Mouse (Mus musculus) sigmoid colon, adult 10 weeks (tissue): ENCODE measurements around the gene Olfr718-ps1. TPM values are rescaled to one million over a fixed set of nuclear protein-coding genes. Genes with fewer than 3 reads are reported as not detected.

Experiments
- polyA plus RNA-seq: library from polyadenylated mRNA; stranded (reverse); fragments of 350-450 nt; fragmentation: Illumina TruSeq; extraction: RNeasy Lipid Tissue Mini Kit (QIAGEN cat#74804); gene quantifications from one replicate; pipeline ENCODE4 v1.2.3, GENCODE M21; 2014; ENCODE audit warnings: low read depth, low replicate concordance

Gene Olfr718-ps1
- polyA plus RNA-seq, result not detected

DNA sequence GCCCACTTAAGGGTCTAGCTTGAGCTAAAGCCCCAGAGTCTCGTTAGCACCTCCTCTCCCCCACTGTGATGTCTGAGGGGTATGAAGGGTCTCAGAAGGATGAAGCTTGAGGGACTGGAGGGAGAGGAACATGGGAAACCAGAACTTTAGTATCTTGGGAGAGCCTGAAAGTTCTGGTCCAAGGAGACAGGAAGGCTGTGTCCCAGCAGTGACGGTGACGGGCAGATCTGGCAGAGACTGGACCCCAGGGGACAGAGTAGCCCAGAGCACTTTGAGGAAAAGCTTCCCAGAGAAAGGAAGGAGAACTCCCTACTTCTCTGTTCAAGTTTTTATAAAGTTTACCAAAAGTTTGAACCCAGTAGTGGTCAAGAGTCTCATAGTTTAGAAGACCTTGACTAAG, at the start of gene Olfr718-ps1:
Gene Olfr718-ps1, minus strand, starts transcription at position 101 of the 400 bp plus-strand sequence.

DNA sequence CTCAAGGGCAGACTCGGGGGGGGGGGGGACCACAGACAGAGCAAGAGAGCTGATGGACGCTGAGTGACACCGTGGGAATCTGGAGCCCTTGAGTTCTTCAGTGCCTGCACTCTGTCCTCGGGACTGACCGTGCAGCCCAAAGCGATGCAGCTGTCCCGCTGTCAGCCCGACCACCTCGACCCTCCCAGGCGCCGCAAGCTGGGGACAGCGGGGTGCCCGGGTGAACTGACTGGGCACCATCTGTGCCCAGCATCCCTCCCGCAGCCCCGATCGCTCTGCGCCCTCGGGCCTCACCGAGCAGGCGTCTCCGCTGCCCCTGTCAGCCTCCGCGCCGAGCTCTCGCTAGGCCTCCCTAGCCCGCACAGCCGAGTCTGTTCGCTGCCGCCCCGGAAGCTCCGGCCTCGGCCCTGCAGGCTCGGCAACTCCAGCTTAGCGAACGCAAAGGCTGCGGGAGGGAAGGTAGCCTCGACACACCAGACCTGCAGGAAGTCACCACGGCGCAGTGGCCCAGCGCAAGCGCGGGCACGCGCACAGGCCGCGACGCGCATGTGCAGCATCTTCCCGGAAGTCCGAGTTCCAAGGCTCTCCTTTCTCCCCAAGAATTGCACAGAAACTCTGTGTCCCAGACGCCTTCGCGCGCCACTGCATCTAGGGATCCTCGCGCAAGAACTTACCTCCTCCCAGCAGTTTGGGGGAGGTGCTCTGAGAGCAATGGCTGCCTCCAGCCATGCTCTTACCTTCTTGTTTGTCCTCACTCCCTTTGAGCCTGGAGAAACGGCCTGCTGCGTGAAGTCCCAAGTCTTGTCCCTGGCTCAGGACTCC, 33.1 kb upstream of the Olfr718-ps1 start, which contains the start of the genes Rbak and Spdye4b:
Gene Rbak, minus strand, starts transcription at position 521 of the 822 bp plus-strand sequence.
Gene Spdye4b, plus strand, starts transcription at position 763 of the 822 bp plus-strand sequence.

GRCm38 (mm10) chr5:143112281-143113246, 34.8 kb downstream of the Olfr718-ps1 start, which contains the start of gene Rnf216:
TSS of gene Rnf216 (minus strand) at chr5:143112994.

Other genes starting within 250 kb of the Olfr718-ps1 start
- 2,506 TPM for gene Actb, start 240.8 kb downstream of the Olfr718-ps1 start, polyA plus RNA-seq
- 0.32 TPM for gene Fscn1, start 187.2 kb downstream of the Olfr718-ps1 start, polyA plus RNA-seq
- gene Rnf216, start 34.6 kb downstream of the Olfr718-ps1 start, polyA plus RNA-seq, result 31.6 TPM
- 13.3 TPM for gene Rbak, start 33.2 kb upstream of the Olfr718-ps1 start, polyA plus RNA-seq
- not detected for gene Spdye4b, start 33.4 kb upstream of the Olfr718-ps1 start, polyA plus RNA-seq
- gene Spdye4a, start 79.3 kb upstream of the Olfr718-ps1 start, polyA plus RNA-seq, result not detected
- gene Zfp12, start 87.6 kb upstream of the Olfr718-ps1 start, polyA plus RNA-seq, result 8.5 TPM
- 0.79 TPM for gene Zfp316, start 122.4 kb upstream of the Olfr718-ps1 start, polyA plus RNA-seq
- not detected for gene Zfp853, start 146.0 kb upstream of the Olfr718-ps1 start, polyA plus RNA-seq
- gene E130309D02Rik, start 167.8 kb upstream of the Olfr718-ps1 start, polyA plus RNA-seq, result 1.2 TPM
- gene Zdhhc4, start 181.7 kb upstream of the Olfr718-ps1 start, polyA plus RNA-seq, result 6.9 TPM
- gene Grid2ip, start 209.8 kb upstream of the Olfr718-ps1 start, polyA plus RNA-seq, result not detected